Mouse (Mus musculus) lung, embryonic 15.5 days (tissue): ENCODE results near the gene Ttll7. TPM values are rescaled to one million over a fixed set of nuclear protein-coding genes. Genes with fewer than 3 reads are reported as not detected.

Source experiments
- ATAC-seq: fragments of 200-750 bp; cut with Nextera tagmentation; 2 replicates; pipeline ENCODE4 v1.8.0; 2017; ENCODE audit warnings: moderate number of reproducible peaks, borderline replicate concordance; ENCODE audit not compliant: low FRiP score, low TSS enrichment; ENCODE audit errors: extremely low read depth
- H3K27ac ChIP-seq: fragments of 300-500 bp; sonication (generic); 2 replicates; pipeline ENCODE4 v1.5.1; 2015; ENCODE audit warnings: moderate library complexity, mild to moderate bottlenecking, inconsistent platforms
- H3K27me3 ChIP-seq: fragments of 300-500 bp; sonication (generic); 2 replicates; pipeline ENCODE4 v1.6.1; 2015; ENCODE audit warnings: inconsistent platforms
- H3K36me3 ChIP-seq: fragments of 300-500 bp; sonication (generic); 2 replicates; pipeline ENCODE4 v1.6.1; 2015; ENCODE audit warnings: inconsistent platforms
- H3K4me1 ChIP-seq: fragments of 300-500 bp; sonication (generic); 2 replicates; pipeline ENCODE4 v1.6.1; 2015; ENCODE audit warnings: inconsistent platforms
- H3K4me2 ChIP-seq: fragments of 300-500 bp; sonication (generic); 2 replicates; pipeline ENCODE4 v1.6.1; 2015; ENCODE audit warnings: inconsistent platforms, mild to moderate bottlenecking, moderate library complexity
- H3K4me3 ChIP-seq: fragments of 300-500 bp; sonication (generic); 2 replicates; pipeline ENCODE4 v1.5.1; 2015; ENCODE audit warnings: mild to moderate bottlenecking, inconsistent platforms
- H3K9ac ChIP-seq: fragments of 300-500 bp; sonication (generic); 2 replicates; pipeline ENCODE4 v1.6.1; 2015; ENCODE audit warnings: inconsistent platforms
- H3K9me3 ChIP-seq: fragments of 300-500 bp; sonication (generic); 2 replicates; pipeline ENCODE4 v1.6.1; 2016; ENCODE audit warnings: inconsistent platforms
- WGBS: fragments of 180-500 bp; shearing (Covaris S2); methylation state at CpG from one replicate; pipeline ENCODE4 v1.1.7; 2015; 5-methylcytosine and 5-hydroxymethylcytosine counted together
- polyA plus RNA-seq: library from polyadenylated mRNA; unstranded; fragments of >200 nt; fragmentation: Nextera tagmentation; extraction: Ambion mirVana; gene quantifications from 2 replicates; pipeline ENCODE4 v1.2.1, GENCODE M21; 2015

Gene Ttll7
- polyA plus RNA-seq, 1 experiment from 2014 or later = 3.4 TPM

DNA sequence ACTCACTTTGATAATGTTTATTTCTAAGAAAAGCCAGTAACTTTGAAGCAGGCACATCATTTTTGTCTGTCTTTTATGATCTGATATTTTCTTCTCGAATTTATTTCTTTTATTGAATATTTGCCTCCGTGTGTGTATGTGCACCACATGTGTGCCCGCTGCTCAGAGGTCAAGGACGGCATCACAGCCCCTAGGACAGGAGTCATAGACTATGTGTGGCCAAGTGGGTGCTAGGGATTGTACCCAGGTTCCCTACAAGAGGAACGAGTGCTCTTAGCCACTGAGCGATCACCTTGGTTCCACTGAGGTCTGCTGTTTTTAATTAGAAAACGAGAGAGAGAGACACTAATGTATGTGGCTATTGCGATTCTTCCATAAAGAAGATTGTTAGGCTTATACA is 94.5 kb downstream of the Ttll7 start:
- Histone ChIP-seq H3K9me3 (no peaks in the 10 kb centered on the region), H3K27me3 (no peaks in the 10 kb centered on the region), H3K27ac (no peak overlapping the region), H3K4me1 (no peaks in the 10 kb centered on the region), H3K4me2 (no peak overlapping the region), H3K4me3 (no peak overlapping the region), H3K36me3 (no peaks in the 10 kb centered on the region), H3K9ac (no peak overlapping the region)
- ATAC-seq = no peak
- 79% methylated on average over 8 of the region's 8 CpGs for WGBS

DNA sequence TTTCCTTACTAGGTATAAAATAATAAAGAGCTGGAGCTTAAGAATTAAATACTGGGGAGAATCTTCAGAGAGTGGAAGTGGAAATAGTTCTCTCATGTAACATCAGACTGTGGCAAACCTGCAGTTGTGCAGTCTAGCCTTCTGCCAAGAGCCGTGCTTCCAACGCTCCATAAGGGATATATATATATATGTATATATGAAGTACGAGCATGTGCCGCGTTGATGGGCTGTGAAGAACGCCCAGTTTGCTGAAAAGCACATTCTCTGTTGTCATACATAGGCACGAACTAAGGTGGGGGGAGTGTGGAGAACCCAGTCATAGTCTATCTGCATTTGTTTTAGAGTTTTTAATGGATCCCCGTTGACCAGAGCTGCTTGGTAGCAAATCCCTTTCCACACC is 104.6 kb downstream of the Ttll7 start:
- H3K9me3 ChIP-seq = no peaks in the 10 kb centered on the region
- no peak overlapping the region for H3K4me2 ChIP-seq
- no peaks in the 10 kb centered on the region for H3K36me3 ChIP-seq
- H3K27ac ChIP-seq = no peak overlapping the region
- ATAC-seq = no peak
- no peak overlapping the region for H3K4me3 ChIP-seq
- no peak overlapping the region for H3K9ac ChIP-seq
- WGBS = 70% methylated on average over 8 of the region's 8 CpGs
- no peaks in the 10 kb centered on the region for H3K27me3 ChIP-seq
- no peaks in the 10 kb centered on the region for H3K4me1 ChIP-seq

DNA sequence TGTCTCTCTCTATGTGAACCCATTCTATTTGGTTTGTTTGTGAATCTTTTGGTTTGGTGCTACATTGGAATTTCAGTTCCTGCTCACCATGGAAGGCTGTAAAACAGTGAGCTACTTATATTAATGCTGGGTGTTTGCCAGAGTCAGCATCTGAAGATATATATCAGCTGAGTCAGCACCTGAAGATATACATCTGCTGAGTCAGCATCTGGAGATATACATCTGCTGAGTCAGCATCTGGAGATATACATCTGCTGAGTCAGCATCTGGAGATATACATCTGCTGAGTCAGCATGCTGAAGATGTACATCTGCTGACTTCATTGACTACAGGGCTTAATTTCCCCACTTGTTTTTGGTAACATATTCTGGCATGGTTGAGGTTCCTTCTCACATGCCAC is 110.7 kb downstream of the Ttll7 start:
- H3K4me3 ChIP-seq = no peak overlapping the region
- H3K4me2 ChIP-seq = no peak overlapping the region
- no peaks in the 10 kb centered on the region for H3K9me3 ChIP-seq
- H3K9ac ChIP-seq = no peak overlapping the region
- H3K36me3 ChIP-seq = no peaks in the 10 kb centered on the region
- no peaks in the 10 kb centered on the region for H3K27me3 ChIP-seq
- no peak overlapping the region for H3K27ac ChIP-seq
- no peaks in the 10 kb centered on the region for H3K4me1 ChIP-seq
- no peak for ATAC-seq

DNA sequence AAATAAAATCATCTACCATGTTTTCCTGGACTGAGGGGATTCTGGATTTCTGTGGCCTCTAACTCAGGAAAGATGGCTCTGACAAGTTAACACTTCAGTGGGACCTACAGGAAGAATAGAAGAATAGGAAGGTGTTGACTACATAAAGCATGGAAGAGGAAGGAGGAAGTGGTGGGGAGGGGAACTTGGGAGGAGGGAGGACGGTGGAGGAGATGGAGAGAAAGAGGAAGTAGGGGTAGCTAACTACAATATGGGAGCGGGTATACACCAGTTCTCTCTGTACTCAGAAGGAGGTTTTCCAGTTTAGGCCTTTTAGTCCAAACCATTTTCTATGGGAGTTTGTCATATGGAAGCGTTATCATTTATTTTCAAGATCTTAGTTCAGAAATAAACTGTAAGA is 112.2 kb downstream of the Ttll7 start:
- WGBS = 74% methylated on average over 3 of the region's 3 CpGs
- Histone ChIP-seq H3K4me1 (no peaks in the 10 kb centered on the region), H3K4me3 (no peak overlapping the region), H3K27me3 (no peaks in the 10 kb centered on the region), H3K4me2 (no peak overlapping the region), H3K9me3 (no peaks in the 10 kb centered on the region), H3K36me3 (no peaks in the 10 kb centered on the region), H3K27ac (no peak overlapping the region), H3K9ac (no peak overlapping the region)
- no peak for ATAC-seq

- no peaks in the 10 kb centered on the region for H3K36me3 ChIP-seq
- no peak overlapping the region for H3K4me2 ChIP-seq
- no peak for ATAC-seq
- H3K4me1 ChIP-seq = no peaks in the 10 kb centered on the region
- H3K9me3 ChIP-seq = no peaks in the 10 kb centered on the region
- no peaks in the 10 kb centered on the region for H3K27me3 ChIP-seq
- no peak overlapping the region for H3K27ac ChIP-seq
- WGBS = 67% methylated on average over 7 of the region's 7 CpGs
- no peak overlapping the region for H3K4me3 ChIP-seq
- no peak overlapping the region for H3K9ac ChIP-seq
These were observed 115.1 kb downstream of the Ttll7 start for GRCm38 (mm10) chr3:146967242-146967641.

DNA sequence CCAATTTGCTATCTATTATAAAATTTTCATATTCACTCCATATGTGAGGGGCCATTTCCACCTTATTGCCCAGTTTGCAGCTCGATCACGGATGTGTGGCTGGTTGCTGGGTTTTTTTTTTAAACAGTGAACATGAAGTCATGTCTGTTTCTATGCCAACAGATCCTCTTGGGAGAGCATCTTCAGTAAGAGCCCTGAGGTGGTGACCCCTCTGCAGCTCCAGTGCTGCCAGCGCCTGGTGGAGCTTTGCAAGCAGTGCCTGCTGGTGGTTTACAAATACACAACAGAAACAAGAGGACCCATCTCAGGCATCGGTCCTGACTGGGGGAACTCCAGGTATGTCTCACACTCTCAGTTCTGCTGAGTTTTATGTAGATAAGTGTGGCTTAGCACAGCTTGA is 115.7 kb downstream of the Ttll7 start:
- Histone ChIP-seq H3K9me3 (no peaks in the 10 kb centered on the region), H3K9ac (no peak overlapping the region), H3K4me2 (no peak overlapping the region), H3K36me3 (no peaks in the 10 kb centered on the region), H3K27me3 (no peaks in the 10 kb centered on the region), H3K27ac (no peak overlapping the region), H3K4me1 (no peaks in the 10 kb centered on the region), H3K4me3 (no peak overlapping the region)
- 66% methylated on average over 4 of the region's 4 CpGs for WGBS
- no peak for ATAC-seq

GRCm38 (mm10) chr3:146978272-146978671 is 126.1 kb downstream of the Ttll7 start:
- Histone ChIP-seq H3K9me3 (no peaks in the 10 kb centered on the region), H3K4me3 (no peak overlapping the region), H3K9ac (no peak overlapping the region), H3K27me3 (no peaks in the 10 kb centered on the region), H3K27ac (no peak overlapping the region), H3K36me3 (no peaks in the 10 kb centered on the region), H3K4me2 (no peak overlapping the region), H3K4me1 (no peaks in the 10 kb centered on the region)
- 87% methylated on average over 3 of the region's 3 CpGs for WGBS
- ATAC-seq = no peak

- 34% methylated on average over 26 of the region's 26 CpGs for WGBS
- ATAC-seq = no peak
- Histone ChIP-seq H3K4me2 (peak overlapping the region; percentile 44; the same call in 1 of the 2 replicates), H3K36me3 (no peaks in the 10 kb centered on the region), H3K4me1 (no peaks in the 10 kb centered on the region), H3K27me3 (no peaks in the 10 kb centered on the region), H3K4me3 (no peak overlapping the region; the same call in 1 of the 2 replicates), H3K27ac (no peak overlapping the region), H3K9me3 (no peaks in the 10 kb centered on the region), H3K9ac (no peak overlapping the region)
These were observed 141.9 kb downstream of the Ttll7 start for GRCm38 (mm10) chr3:146993834-146994669.

- Histone ChIP-seq H3K4me2 (peak overlapping the region; percentile 44; the same call in 1 of the 2 replicates), H3K36me3 (no peaks in the 10 kb centered on the region), H3K27ac (no peak overlapping the region), H3K27me3 (no peaks in the 10 kb centered on the region), H3K9ac (no peak overlapping the region), H3K4me3 (no peak overlapping the region; the same call in 1 of the 2 replicates), H3K9me3 (no peaks in the 10 kb centered on the region), H3K4me1 (no peaks in the 10 kb centered on the region)
- whole genome bisulfite sequencing = 63% methylated on average over 15 of the region's 15 CpGs
- ATAC-seq = no peak
These were observed 142.7 kb downstream of the Ttll7 start for GRCm38 (mm10) chr3:146994670-146995415.

DNA sequence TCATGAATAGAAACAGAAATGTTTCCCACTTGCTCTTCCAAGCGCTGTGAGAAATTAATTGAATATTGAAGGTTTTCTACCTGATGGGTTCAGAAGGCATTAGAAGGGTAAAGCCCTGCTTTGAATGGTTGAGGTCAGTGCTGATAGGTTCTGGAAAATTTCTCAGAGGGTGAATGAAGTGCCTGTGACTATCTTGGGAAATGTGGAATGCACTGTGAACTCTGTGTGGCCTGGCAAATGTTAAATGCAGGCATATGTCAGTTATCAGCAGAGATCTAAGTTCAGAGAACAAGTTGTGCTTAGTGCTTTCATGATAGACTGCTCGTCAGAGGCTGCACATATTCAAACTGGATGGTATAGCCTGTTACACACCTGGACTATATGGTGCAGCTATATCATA is 147.0 kb downstream of the Ttll7 start:
- H3K9ac ChIP-seq = no peak overlapping the region
- H3K4me3 ChIP-seq = no peak overlapping the region
- H3K36me3 ChIP-seq = no peaks in the 10 kb centered on the region
- no peaks in the 10 kb centered on the region for H3K9me3 ChIP-seq
- WGBS = 69% methylated on average over 2 of the region's 2 CpGs
- ATAC-seq = no peak
- no peaks in the 10 kb centered on the region for H3K27me3 ChIP-seq
- H3K4me2 ChIP-seq = no peak overlapping the region
- H3K27ac ChIP-seq = no peak overlapping the region
- no peaks in the 10 kb centered on the region for H3K4me1 ChIP-seq

DNA sequence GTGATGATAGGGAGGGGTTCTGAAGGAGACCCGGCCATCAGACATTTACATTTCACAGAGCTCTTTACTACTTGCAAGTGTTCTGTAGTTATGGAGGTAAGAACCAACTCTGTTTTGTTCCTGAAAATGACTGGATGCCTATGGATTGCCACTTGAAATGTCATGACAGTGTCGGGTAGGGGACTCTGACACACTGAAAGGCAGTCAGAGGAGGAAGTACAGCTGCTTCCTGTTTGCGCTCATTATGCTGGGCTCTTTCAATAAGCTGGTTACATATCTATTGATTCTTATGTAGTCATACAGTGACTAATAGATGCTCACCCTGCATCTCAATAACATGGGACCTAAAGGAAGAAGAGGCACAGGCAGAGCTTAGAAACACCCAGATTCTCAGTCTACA is 148.8 kb downstream of the Ttll7 start:
- WGBS = 66% methylated on average over 3 of the region's 3 CpGs
- no peaks in the 10 kb centered on the region for H3K4me1 ChIP-seq

DNA sequence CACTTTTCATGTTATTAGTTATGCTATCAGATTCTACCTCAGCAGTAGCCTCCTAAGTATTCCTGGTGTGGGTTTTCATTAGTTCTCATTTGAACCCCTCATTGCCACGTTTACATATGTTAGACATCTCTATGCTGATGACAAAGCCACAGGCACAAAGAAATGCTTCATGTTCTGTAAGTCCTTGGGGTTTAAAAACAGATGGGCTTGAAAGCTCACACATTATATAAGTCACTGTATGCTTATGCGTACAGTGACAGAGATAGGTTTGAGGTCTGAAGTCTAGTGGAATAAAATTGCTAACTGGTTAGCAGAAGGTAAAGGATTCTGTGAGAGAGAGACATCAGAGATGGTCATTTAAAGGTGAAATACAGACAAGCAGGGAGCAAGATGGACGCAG is 149.4 kb downstream of the Ttll7 start:
- Histone ChIP-seq H3K4me3 (no peak overlapping the region), H3K27ac (no peak overlapping the region), H3K4me2 (no peak overlapping the region), H3K36me3 (no peaks in the 10 kb centered on the region), H3K9ac (no peak overlapping the region), H3K27me3 (no peaks in the 10 kb centered on the region), H3K9me3 (no peaks in the 10 kb centered on the region), H3K4me1 (no peaks in the 10 kb centered on the region)
- 62% methylated on average over 3 of the region's 3 CpGs for WGBS
- ATAC-seq = no peak

More for the DNA sequence above, 148.8 kb downstream of the Ttll7 start:
- Histone ChIP-seq H3K9me3 (no peaks in the 10 kb centered on the region), H3K4me2 (no peak overlapping the region), H3K27ac (no peak overlapping the region), H3K36me3 (no peaks in the 10 kb centered on the region), H3K9ac (no peak overlapping the region), H3K27me3 (no peaks in the 10 kb centered on the region), H3K4me3 (no peak overlapping the region)
- no peak for ATAC-seq
